Mouse (Mus musculus): ENCODE measurements around the gene Tgfb3.

- TF ChIP-seq POLR2A (IDR thresholded peaks at IDR 0.05; ENCODE audit: low read depth, low read length) = no peak
- no peak for TF ChIP-seq CTCF (IDR thresholded peaks at IDR 0.05; ENCODE audit: borderline replicate concordance, insufficient read depth, low read length)
Observed at GRCm38 (mm10) chr12:86017360-86017759, 61.5 kb downstream of the Tgfb3 start.
